Mouse (Mus musculus) c-Kit-positive CD71-positive TER-119-negative erythroid progenitor cells, embryonic 14.5 days (primary cell): ENCODE results near the gene Mef2a.

Experiments
- DNase-seq: peaks from one replicate; pipeline ENCODE4 v3.0.0-alpha.2; 2013; ENCODE audit warnings: low read depth

The Mef2a gene

GRCm38 (mm10) chr7:67207701-67208100 is 165.0 kb downstream of the Mef2a start:
- no peak for DNase-seq

- DNase-seq, result no peak
Observed at GRCm38 (mm10) chr7:67206496-67206895, 166.2 kb downstream of the Mef2a start.

GRCm38 (mm10) chr7:67205734-67206425 is 166.8 kb downstream of the Mef2a start:
- DNase-seq, result no peak

- DNase-seq, result no peak
Observed at GRCm38 (mm10) chr7:67203625-67204024, 169.0 kb downstream of the Mef2a start.

GRCm38 (mm10) chr7:67199412-67199811 is 173.2 kb downstream of the Mef2a start:
- DNase-seq, result peak; percentile 28

GRCm38 (mm10) chr7:67183786-67184185 is 188.9 kb downstream of the Mef2a start:
- DNase-seq, result no peak
